Mouse (Mus musculus): ENCODE measurements around the gene Rabl6. TPM values are rescaled to one million over a fixed set of nuclear protein-coding genes. Genes with fewer than 3 reads are reported as not detected.

Rabl6 gene
- total and polyA plus RNA-seq, 3 experiments = 34.6 to 62.0 (median 55.7) TPM

DNA sequence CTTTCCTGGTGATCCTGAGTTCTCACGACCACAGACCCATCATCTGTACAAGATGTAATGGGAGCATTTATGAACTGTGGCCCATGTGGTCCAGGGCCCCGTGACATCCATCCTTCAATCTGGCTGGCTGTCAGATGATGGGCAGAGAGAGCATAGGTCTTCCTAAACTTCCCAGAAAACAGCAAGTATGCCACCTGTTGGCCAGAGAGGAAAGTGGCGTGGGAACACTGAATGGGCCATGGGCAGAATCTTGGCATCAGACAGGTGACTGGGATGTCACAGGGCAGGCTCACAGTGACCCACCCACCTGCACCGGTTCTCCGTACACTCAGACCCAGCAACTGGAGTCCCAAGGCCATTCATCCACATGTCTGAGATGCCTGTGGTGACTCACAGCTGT is 57.1 kb downstream of the Rabl6 start (continued):
- TF ChIP-seq CTCF (conservative IDR thresholded peaks at IDR 0.05 in 1 of 2, IDR thresholded peaks at IDR 0.05 in 1 of 2; ENCODE audit: low read depth in 2 of 2, low read length in 2 of 2) (peak; percentile 57 to 89; a peak in 3 of 4 replicates), MAX (IDR thresholded peaks at IDR 0.05; ENCODE audit: low read length) (peak; percentile 36; the same call in 1 of the 2 replicates), TCF12 (IDR thresholded peaks at IDR 0.05; ENCODE audit: low read depth, low read length) (peak; percentile 16; the same call in 1 of the 2 replicates)

DNA sequence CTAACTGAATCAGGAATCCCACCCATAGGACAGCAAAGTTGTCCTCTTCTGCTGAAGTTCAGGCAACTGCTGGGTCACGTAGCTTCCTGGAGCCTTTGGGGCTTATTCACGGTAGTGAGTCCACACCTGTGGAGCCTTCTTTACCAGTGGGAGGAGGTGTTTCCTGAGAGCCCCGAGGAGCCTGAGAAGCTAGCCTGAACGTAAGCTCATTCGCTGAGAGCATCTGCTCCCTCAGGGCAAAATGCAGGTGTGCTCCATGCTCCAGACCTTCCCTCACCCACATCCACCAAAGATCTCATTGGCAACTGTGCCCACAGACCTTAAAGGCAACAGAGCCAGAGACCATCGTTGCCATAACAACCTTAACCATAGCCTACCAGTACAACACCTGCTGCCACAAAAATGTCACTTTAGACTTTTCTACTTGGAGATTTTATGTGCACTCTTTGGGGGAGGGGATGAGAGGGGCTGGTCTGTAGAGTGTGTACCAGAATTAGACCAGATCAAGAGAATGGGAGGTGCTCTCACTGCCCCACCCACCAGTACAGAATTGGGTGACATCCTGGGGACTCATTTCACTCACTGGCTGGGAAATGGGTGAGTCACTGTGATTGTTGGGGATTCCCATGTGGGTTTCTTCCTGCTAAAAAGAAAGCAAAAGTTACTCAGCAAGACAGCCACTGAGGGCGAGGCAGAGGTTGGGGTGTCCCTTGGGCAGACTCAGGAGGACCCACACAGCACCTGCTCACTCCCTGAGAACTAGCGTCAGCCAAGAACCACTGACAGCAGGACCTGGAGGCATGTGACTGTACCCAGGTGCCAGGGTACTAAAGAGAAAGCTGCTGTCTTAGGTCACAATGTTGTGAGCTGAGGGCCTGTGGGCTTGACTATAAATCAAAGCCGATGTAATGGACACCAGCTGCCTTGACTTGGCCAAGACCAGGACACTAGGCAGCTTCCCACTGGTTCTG is 59.0 kb downstream of the Rabl6 start:
- Histone ChIP-seq H3K9me3 (replicated peaks; ENCODE audit: low read length) (no peaks in the 10 kb centered on the region), H3K4me1 (ENCODE audit: control insufficient read depth in 1 of 2, insufficient read depth in 2 of 2) (peaks cover 38 to 67% of the 10 kb centered on the region in 2 experiments), H3K4me3 (replicated peaks in 1 of 3; ENCODE audit: low read depth in 2 of 3, low read length in 2 of 3, poor library complexity in 1 of 3) (peak overlapping the region; percentile 14 to 33 (median 24)), H3K27me3 (replicated peaks) (no peaks in the 10 kb centered on the region), H3K27ac (ENCODE audit: insufficient read depth, low read depth) (peak overlapping the region; percentile 85), H3K36me3 (replicated peaks in 1 of 2; ENCODE audit: control insufficient read depth in 1 of 2, insufficient read depth in 1 of 2, low read length in 1 of 2) (peaks cover 8 to 11% of the 10 kb centered on the region in 2 experiments), H3K9ac (ENCODE audit: insufficient read depth, low read depth) (no peak overlapping the region), H3K79me2 (replicated peaks; ENCODE audit: control insufficient read depth, extremely low read depth, insufficient read depth, poor library complexity, severe bottlenecking) (peaks cover 21% of the 10 kb centered on the region), H3K4me2 (ENCODE audit: insufficient read depth, low read depth, poor library complexity, severe bottlenecking) (peak overlapping the region; percentile 48)
- dilution Hi-C loops (cut with MboI; ENCODE audit: extremely low pct_ligation_motif_present, extremely low pct_unique_long_range_greater_than_20kb, low sequenced_read_pairs) (no loop called here), in situ Hi-C loops (cut with MboI; ENCODE audit: low pct_ligation_motif_present, low pct_unique_long_range_greater_than_20kb, low sequenced_read_pairs) (no loop called here)
- DNase-seq (ENCODE audit: extremely low read depth) = peak; percentile 93
- TF ChIP-seq HCFC1 (IDR thresholded peaks at IDR 0.05; ENCODE audit: low read depth, low read length) = peak; percentile 47
- TF ChIP-seq MAX (IDR thresholded peaks at IDR 0.05; ENCODE audit: low read length) = peak; percentile 65
- TF ChIP-seq ELF1 (IDR thresholded peaks at IDR 0.05; ENCODE audit: low read depth, low read length) = peak; percentile 63
- TF ChIP-seq SMC3 (IDR thresholded peaks at IDR 0.05; ENCODE audit: low read depth, low read length) = peak; percentile 6; the same call in 1 of the 2 replicates
- peak; percentile 42 for TF ChIP-seq USF1 (IDR thresholded peaks at IDR 0.05; ENCODE audit: low read depth, low read length)
- TF ChIP-seq ZKSCAN1 (IDR thresholded peaks at IDR 0.05; ENCODE audit: borderline replicate concordance, low read depth, low read length) = no peak
- TF ChIP-seq E2F4 (IDR thresholded peaks at IDR 0.05; ENCODE audit: insufficient replicate concordance, low read depth, low read length) = no peak
- TF ChIP-seq MAFK (IDR thresholded peaks at IDR 0.05; ENCODE audit: insufficient replicate concordance, low read length) = peak; percentile 62
- 0 out of 2 replicates have a peak, but pooled peaks have one; percentile 54 for TF ChIP-seq TBP (conservative IDR thresholded peaks at IDR 0.05; ENCODE audit: low read depth, low read length)
- TF ChIP-seq CTCF (conservative IDR thresholded peaks at IDR 0.05 in 1 of 2, IDR thresholded peaks at IDR 0.05 in 1 of 2; ENCODE audit: low read depth in 2 of 2, low read length in 2 of 2) = no peak
- TF ChIP-seq RCOR1 (conservative IDR thresholded peaks at IDR 0.05; ENCODE audit: low read depth, low read length) = peak; percentile 62; the same call in 1 of the 2 replicates
- no peak for TF ChIP-seq PAX5 (IDR thresholded peaks at IDR 0.05; ENCODE audit: low read length)
- no peak for TF ChIP-seq ZC3H11A (IDR thresholded peaks at IDR 0.05; ENCODE audit: low read depth, low read length)
- TF ChIP-seq ZMIZ1 (IDR thresholded peaks at IDR 0.05; ENCODE audit: low read depth, low read length) = no peak
- peak; percentile 85 for TF ChIP-seq MXI1 (IDR thresholded peaks at IDR 0.05; ENCODE audit: low read depth, low read length)
- TF ChIP-seq POLR2AphosphoS2 (IDR thresholded peaks at IDR 0.05; ENCODE audit: low read depth, low read length) = no peak
- TF ChIP-seq NELFE (IDR thresholded peaks at IDR 0.05; ENCODE audit: low read depth, low read length) = peak; percentile 35; the same call in 1 of the 2 replicates
- peak; percentile 68 for TF ChIP-seq JUN (IDR thresholded peaks at IDR 0.05; ENCODE audit: insufficient read depth, low read depth, low read length)
- TF ChIP-seq TCF12 (IDR thresholded peaks at IDR 0.05; ENCODE audit: low read depth, low read length) = peak; percentile 77
- no peak for TF ChIP-seq CHD1 (IDR thresholded peaks at IDR 0.05; ENCODE audit: low read depth, low read length)
- TF ChIP-seq JUND (conservative IDR thresholded peaks at IDR 0.05; ENCODE audit: low read depth, low read length) = peak; percentile 73
- no peak for TF ChIP-seq ZNF384 (IDR thresholded peaks at IDR 0.05; ENCODE audit: low read depth, low read length)
- TF ChIP-seq MAZ (IDR thresholded peaks at IDR 0.05; ENCODE audit: low read depth, low read length) = peak; percentile 82; the same call in 1 of the 2 replicates
- peak; percentile 73 for TF ChIP-seq CHD2 (IDR thresholded peaks at IDR 0.05; ENCODE audit: low read length)
- 0 out of 2 replicates have a peak, but pooled peaks have one; percentile 63 for TF ChIP-seq UBTF (IDR thresholded peaks at IDR 0.05; ENCODE audit: low read depth, low read length)
- TF ChIP-seq SIN3A (IDR thresholded peaks at IDR 0.05; ENCODE audit: low read length) = peak; percentile 92
- peak; percentile 81 for TF ChIP-seq EP300 (IDR thresholded peaks at IDR 0.05; ENCODE audit: low read length)
- peak; percentile 36; the same call in 1 of the 2 replicates for TF ChIP-seq MYC (IDR thresholded peaks at IDR 0.05; ENCODE audit: low read depth, low read length)
- peak; percentile 89 for TF ChIP-seq MEF2A (IDR thresholded peaks at IDR 0.05; ENCODE audit: borderline replicate concordance, low read depth, low read length)
- TF ChIP-seq IRF4 (IDR thresholded peaks at IDR 0.05; ENCODE audit: low read depth, low read length) = peak; percentile 92
- peak; percentile 99 for TF ChIP-seq ETS1 (conservative IDR thresholded peaks at IDR 0.05; ENCODE audit: low read depth, low read length)
- TF ChIP-seq BHLHE40 (IDR thresholded peaks at IDR 0.05; ENCODE audit: low read depth, low read length) = peak; percentile 90
- no peak; the same call in 1 of the 2 replicates for TF ChIP-seq USF2 (conservative IDR thresholded peaks at IDR 0.05; ENCODE audit: low read depth, low read length)
- peak; percentile 62 for TF ChIP-seq NRF1 (IDR thresholded peaks at IDR 0.05; ENCODE audit: low read depth, low read length)

Measured in CH12.LX (cell line).